Mouse (Mus musculus) megakaryocyte, embryonic 14.5 days (primary cell): ENCODE measurements around the gene Prss22. TPM values are rescaled to one million over a fixed set of nuclear protein-coding genes. Genes with fewer than 3 reads are reported as not detected.

Source experiments
- H3K27me3 ChIP-seq: replicated peaks from 2 replicates; pipeline ENCODE3; 2012; ENCODE audit warnings: inconsistent platforms
- H3K36me3 ChIP-seq: replicated peaks from 2 replicates; pipeline ENCODE3; 2012; ENCODE audit warnings: low read length, inconsistent platforms, mixed read lengths
- H3K4me1 ChIP-seq: 2 replicates; pipeline ENCODE4 v1.6.1; 2012; ENCODE audit warnings: inconsistent platforms
- H3K4me3 ChIP-seq: replicated peaks from 2 replicates; pipeline ENCODE3; 2012; ENCODE audit warnings: moderate library complexity, mild to moderate bottlenecking, inconsistent platforms
- H3K9me3 ChIP-seq: 2 replicates; pipeline ENCODE4 v1.6.1; 2012; ENCODE audit warnings: inconsistent platforms
- FLI1 ChIP-seq: IDR thresholded peaks from 2 replicates; pipeline ENCODE4 v1.6.1; 2012; ENCODE audit warnings: low read length, inconsistent platforms, mixed read lengths
- GATA1 ChIP-seq: IDR thresholded peaks from 3 replicates; pipeline ENCODE4 v1.6.1; 2012; ENCODE audit warnings: mixed read lengths, low read length, inconsistent platforms, borderline replicate concordance
- polyA plus RNA-seq: library from polyadenylated mRNA; stranded (reverse); fragments of >175 nt; gene quantifications from 2 replicates; pipeline ENCODE4 v1.2.3, GENCODE M21; 2012; ENCODE audit warnings: low replicate concordance; ENCODE audit not compliant: insufficient read depth

Gene Prss22
- polyA plus RNA-seq, 1 experiment, result 2.3 TPM

GRCm38 (mm10) chr17:23982912-23983311 is 15.0 kb downstream of the Prss22 start:
- Histone ChIP-seq H3K9me3 (no peaks in the 10 kb centered on the region), H3K4me1 (peaks cover 9% of the 10 kb centered on the region), H3K4me3 (no peak overlapping the region), H3K27me3 (peaks cover 33% of the 10 kb centered on the region), H3K36me3 (no peaks in the 10 kb centered on the region)
- TF ChIP-seq FLI1 (no peak), GATA1 (no peak)

DNA sequence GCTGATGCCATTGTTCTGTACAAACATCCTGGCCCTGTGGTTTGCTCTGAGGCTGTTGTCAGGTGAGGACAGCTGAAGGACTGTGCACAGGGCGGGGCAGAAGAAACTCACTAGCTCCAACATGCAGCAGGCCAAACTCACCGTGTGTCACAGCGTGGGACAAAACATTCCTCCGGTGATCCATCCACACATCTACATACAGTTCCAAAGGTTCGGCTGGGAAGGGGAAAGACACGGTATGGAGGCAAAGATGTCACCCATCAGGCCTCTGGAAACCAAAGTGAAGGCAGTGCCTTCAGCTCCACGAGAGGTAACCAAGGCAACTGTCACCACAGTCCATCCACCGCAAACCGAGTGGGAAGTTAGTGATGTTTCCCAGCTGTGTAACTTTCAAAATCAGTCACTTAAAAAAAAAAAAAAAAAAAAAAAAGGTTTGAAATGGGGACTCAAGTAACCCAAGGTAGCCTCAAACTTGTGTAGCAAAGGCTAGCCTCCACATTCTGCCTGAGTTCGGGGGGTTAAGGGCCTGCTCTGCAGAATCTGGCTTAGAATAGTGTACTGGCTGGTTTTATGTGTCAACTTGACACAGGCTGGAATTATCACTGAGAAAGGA is 17.5 kb downstream of the Prss22 start, which contains the start of gene Prss30:
Gene Prss30, minus strand, starts transcription at position 270 of the 613 bp plus-strand sequence.
- no peak for TF ChIP-seq FLI1
- TF ChIP-seq GATA1, result no peak
- no peaks in the 10 kb centered on the region for H3K36me3 ChIP-seq
- H3K4me3 ChIP-seq, result no peak within 1 kb of the TSS
- peaks cover 28% of the 10 kb centered on the region for H3K27me3 ChIP-seq
- no peaks in the 10 kb centered on the region for H3K9me3 ChIP-seq
- H3K4me1 ChIP-seq, result peaks cover 9% of the 10 kb centered on the region

- H3K27me3 ChIP-seq, result peaks cover 18% of the 10 kb centered on the region
- H3K4me1 ChIP-seq, result peaks cover 9% of the 10 kb centered on the region
- H3K4me3 ChIP-seq, result no peak overlapping the region
- no peak for TF ChIP-seq FLI1
- TF ChIP-seq GATA1, result no peak
- no peaks in the 10 kb centered on the region for H3K36me3 ChIP-seq
- H3K9me3 ChIP-seq, result no peaks in the 10 kb centered on the region
Observed at GRCm38 (mm10) chr17:23979471-23979870, 18.4 kb downstream of the Prss22 start.

GRCm38 (mm10) chr17:23976665-23977064 is 21.2 kb downstream of the Prss22 start:
- no peaks in the 10 kb centered on the region for H3K9me3 ChIP-seq
- H3K27me3 ChIP-seq, result peaks cover 29% of the 10 kb centered on the region
- no peaks in the 10 kb centered on the region for H3K36me3 ChIP-seq
- TF ChIP-seq FLI1 (no peak), GATA1 (no peak)
- no peak overlapping the region for H3K4me3 ChIP-seq
- H3K4me1 ChIP-seq, result 0 out of 2 replicates have a peak, but pooled peaks cover 3% of the 10 kb centered on the region

GRCm38 (mm10) chr17:23971315-23971714 is 26.6 kb downstream of the Prss22 start:
- H3K36me3 ChIP-seq, result no peaks in the 10 kb centered on the region
- peaks cover 3% of the 10 kb centered on the region; the same call in 1 of the 2 replicates for H3K4me1 ChIP-seq
- H3K27me3 ChIP-seq, result peaks cover 34% of the 10 kb centered on the region
- no peaks in the 10 kb centered on the region for H3K9me3 ChIP-seq
- peak overlapping the region; percentile 8 for H3K4me3 ChIP-seq
- TF ChIP-seq FLI1 (no peak), GATA1 (no peak)

GRCm38 (mm10) chr17:23969231-23969630 is 28.7 kb downstream of the Prss22 start:
- Histone ChIP-seq H3K9me3 (no peaks in the 10 kb centered on the region), H3K36me3 (no peaks in the 10 kb centered on the region), H3K4me1 (peaks cover 9% of the 10 kb centered on the region; the same call in 1 of the 2 replicates), H3K4me3 (no peak overlapping the region), H3K27me3 (peaks cover 40% of the 10 kb centered on the region)
- no peak for TF ChIP-seq FLI1
- TF ChIP-seq GATA1, result no peak

GRCm38 (mm10) chr17:23968780-23969179 is 29.1 kb downstream of the Prss22 start:
- Histone ChIP-seq H3K9me3 (no peaks in the 10 kb centered on the region), H3K4me1 (peaks cover 9% of the 10 kb centered on the region; the same call in 1 of the 2 replicates), H3K36me3 (no peaks in the 10 kb centered on the region), H3K27me3 (peaks cover 38% of the 10 kb centered on the region), H3K4me3 (no peak overlapping the region)
- TF ChIP-seq GATA1, result no peak
- no peak for TF ChIP-seq FLI1

DNA sequence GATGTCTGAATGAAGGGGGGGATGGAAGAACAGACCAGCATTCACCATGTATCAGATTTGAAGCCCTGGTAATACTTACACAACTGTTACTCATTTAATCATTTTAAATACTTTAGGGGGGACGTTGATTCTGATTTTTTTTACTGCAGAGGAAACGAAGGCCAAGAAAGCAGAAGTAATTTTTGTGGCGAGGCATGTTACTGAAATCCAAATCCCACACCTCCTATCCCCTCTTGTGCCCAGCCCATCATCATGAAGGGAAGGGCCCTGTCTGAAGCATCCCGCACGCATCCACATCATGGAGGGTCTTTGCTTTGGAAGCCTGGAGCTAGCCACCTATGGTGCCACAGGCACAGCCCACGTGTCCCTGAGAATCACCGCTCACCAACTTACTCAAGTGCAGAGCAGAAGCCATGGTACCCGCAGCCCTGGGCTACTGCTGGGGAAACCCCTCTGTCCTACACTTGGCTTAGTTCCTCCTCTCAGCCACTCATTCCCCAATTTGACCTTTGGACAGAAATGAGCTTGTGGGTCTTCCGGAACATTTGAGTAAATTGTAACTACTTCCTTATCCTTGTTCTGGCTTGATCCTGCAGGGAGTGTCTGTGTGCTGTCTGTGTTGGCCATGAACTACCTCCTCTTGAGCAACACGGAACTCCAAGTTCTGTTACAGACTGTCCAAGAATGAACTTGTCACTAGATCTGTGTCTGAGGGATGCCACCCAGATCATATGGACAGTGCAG is 31.1 kb downstream of the Prss22 start:
- Histone ChIP-seq H3K27me3 (peaks cover 30% of the 10 kb centered on the region), H3K4me3 (peak overlapping the region; percentile 28), H3K36me3 (no peaks in the 10 kb centered on the region), H3K9me3 (no peaks in the 10 kb centered on the region), H3K4me1 (peaks cover 9% of the 10 kb centered on the region; the same call in 1 of the 2 replicates)
- no peak for TF ChIP-seq GATA1

DNA sequence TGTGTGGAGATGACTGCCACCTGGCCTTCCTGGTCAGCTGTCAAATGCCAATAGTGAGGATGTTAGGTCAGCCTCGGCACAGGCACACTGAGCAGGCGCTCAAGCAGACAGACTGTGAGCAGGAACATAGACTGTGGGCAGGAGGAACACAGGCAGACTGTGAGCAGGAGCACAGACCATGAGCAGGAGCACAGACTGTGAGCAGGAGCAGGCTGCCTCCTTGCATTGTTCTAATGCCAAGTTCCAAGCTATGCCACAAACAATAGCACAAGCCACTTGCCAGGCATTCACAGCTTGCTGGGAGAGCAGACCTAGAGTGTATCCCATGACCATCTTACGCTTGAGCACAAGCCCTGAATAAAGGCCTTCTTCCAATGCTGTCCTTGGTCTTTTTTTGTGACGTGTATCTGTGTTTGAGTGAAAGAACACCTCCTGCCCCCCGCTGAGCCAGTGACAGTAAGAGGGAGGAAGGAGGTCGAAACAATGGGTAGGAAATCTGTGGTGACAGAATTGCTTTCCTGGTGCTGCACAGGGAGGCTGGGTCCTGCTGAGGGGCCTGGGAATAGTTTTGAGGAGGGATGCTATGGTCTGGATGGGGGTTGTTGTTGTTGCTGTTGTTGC is 32.0 kb downstream of the Prss22 start:
- H3K9me3 ChIP-seq, result no peaks in the 10 kb centered on the region
- TF ChIP-seq GATA1, result no peak
- TF ChIP-seq FLI1, result no peak
- H3K4me3 ChIP-seq, result no peak overlapping the region
- H3K4me1 ChIP-seq, result peaks cover 9% of the 10 kb centered on the region; the same call in 1 of the 2 replicates
- H3K36me3 ChIP-seq, result no peaks in the 10 kb centered on the region
- peaks cover 25% of the 10 kb centered on the region for H3K27me3 ChIP-seq

DNA sequence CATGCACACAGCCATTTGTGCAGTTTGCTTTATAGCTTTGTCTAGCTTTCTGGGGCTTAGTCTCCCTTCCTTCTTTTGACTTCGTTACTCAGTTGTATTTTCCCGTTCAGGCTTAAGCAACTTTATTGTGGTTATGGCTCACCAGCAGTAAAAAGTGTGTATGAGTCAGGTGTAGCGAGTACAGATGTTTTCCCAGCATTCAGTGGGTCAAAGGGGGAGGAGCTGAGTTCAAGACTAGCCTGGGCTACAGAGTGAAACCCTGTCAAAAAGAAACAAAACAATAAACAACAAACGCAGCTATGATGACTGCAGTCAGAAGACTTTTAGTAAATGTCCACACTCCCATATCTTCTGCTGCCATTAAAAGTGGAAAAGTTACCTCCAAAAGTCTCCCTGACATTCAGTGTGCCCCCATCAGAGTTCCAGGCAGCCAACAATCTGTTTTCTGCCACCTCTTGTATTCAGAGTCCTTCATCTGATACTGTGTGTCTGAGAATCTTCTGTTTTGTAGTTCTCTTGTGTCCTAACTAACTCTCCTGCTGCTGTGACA is 36.3 kb downstream of the Prss22 start:
- no peak for TF ChIP-seq GATA1
- TF ChIP-seq FLI1, result no peak
- Histone ChIP-seq H3K4me3 (no peak overlapping the region), H3K9me3 (no peaks in the 10 kb centered on the region), H3K27me3 (peaks cover 28% of the 10 kb centered on the region), H3K4me1 (peaks cover 5% of the 10 kb centered on the region; the same call in 1 of the 2 replicates), H3K36me3 (no peaks in the 10 kb centered on the region)
